Mouse (Mus musculus): ENCODE results near the gene Vcl. TPM values are rescaled to one million over a fixed set of nuclear protein-coding genes. Genes with fewer than 3 reads are reported as not detected.

Gene Vcl
- polyA plus RNA-seq, 1 experiment from 2014 or later = 17.0 TPM

DNA sequence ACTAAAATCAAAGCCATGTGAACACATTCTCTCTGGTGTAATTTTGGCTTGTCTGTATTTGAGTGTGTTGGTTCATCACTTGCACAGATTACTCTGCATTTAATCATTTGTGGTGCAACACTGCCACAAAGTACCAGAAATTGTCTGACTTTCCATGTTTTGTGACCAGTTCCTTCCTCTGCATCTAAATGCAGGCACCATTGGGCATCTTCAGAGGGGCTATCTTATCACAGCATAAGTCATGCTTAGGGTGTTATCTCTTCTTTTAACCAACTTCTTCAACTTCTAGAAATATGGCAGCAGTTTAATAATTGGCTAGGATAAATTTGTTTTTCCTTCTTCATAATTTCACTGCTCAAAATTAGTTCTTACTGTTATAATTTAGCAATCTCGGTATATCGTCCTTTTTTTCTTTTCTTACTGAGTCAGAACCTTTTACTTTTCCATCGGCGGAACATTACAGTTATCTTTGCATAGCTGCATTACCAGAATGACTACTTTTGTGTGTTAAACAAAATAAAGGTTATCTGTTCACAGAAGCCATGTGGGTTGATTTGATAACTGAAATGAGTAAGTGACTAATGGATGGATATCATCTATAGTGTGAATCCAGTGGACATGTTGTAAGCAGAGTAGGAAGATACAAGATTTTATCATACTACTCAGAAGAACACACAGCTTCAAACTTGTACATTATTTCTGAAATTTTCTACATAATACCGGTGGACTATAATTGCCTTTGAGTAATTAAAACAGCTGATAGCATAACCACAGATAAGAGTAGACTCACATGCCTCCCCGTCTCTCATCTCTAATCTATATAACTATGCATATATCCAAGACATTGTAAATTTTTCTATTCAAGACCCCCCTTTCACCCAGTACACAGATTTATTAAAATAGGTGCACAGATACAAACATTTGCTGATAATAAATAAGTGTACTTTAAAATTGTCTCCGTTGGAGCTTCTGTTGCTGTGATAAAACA lies 12.3 kb upstream of the Vcl start:
- Histone ChIP-seq H3K9ac (no peak overlapping the region), H3K4me3 (replicated peaks) (no peak overlapping the region), H3K9me3 (replicated peaks) (no peaks in the 10 kb centered on the region), H3K27ac (replicated peaks) (no peak overlapping the region), H3K27me3 (no peaks in the 10 kb centered on the region), H3K4me1 (replicated peaks) (peaks cover 27% of the 10 kb centered on the region), H3K4me2 (no peak overlapping the region), H3K36me3 (replicated peaks) (no peaks in the 10 kb centered on the region)
- WGBS (ENCODE audit: insufficient replicate concordance) = 35% methylated on average over 7 of the region's 7 CpGs
- peak; percentile 44; the same call in 1 of the 2 replicates for ATAC-seq (ENCODE audit: insufficient read depth)

DNA sequence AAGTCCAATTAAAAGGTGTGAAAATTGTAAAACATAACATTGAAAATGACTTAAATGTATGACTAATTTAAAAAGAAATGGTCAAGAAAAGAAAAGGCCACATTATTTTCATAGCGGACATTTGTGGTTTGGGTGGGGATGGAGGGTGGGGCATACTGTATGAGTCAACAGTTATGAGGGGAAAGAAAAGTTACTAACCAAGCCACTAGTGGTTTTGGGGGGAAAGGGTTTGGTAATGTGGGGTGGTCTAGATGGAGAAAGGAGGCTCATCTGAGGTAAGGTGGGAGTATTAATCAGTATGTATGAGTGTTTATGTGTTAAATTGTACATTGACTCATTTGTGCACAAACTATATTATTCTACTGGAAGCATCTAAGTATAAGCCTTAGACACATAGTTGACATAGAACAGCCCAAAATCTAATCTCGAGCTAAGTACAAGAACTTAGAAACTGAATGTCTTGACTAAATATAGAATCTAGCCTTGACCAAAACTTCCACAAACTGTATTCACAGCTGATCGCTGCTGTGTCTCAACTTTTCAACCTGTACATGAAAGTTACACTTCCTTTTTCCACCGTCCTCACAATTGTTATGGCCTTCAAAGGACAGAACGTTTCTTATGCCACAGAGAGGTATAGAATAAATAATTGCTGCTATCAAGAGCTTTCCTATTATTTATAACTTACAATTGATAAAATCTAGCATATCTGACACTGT lies 5.0 kb upstream of the Vcl start:
- H3K27ac ChIP-seq (replicated peaks) = peak overlapping the region; percentile 34
- no peaks in the 10 kb centered on the region for H3K36me3 ChIP-seq (replicated peaks)
- no peak overlapping the region for H3K4me3 ChIP-seq (replicated peaks)
- no peak overlapping the region for H3K9ac ChIP-seq
- no peak overlapping the region for H3K4me2 ChIP-seq
- WGBS (ENCODE audit: insufficient replicate concordance) = 17% methylated on average over 5 of the region's 5 CpGs
- H3K4me1 ChIP-seq (replicated peaks) = peaks cover 41% of the 10 kb centered on the region
- no peaks in the 10 kb centered on the region for H3K9me3 ChIP-seq (replicated peaks)
- ATAC-seq (ENCODE audit: insufficient read depth) = no peak
- H3K27me3 ChIP-seq = no peaks in the 10 kb centered on the region

DNA sequence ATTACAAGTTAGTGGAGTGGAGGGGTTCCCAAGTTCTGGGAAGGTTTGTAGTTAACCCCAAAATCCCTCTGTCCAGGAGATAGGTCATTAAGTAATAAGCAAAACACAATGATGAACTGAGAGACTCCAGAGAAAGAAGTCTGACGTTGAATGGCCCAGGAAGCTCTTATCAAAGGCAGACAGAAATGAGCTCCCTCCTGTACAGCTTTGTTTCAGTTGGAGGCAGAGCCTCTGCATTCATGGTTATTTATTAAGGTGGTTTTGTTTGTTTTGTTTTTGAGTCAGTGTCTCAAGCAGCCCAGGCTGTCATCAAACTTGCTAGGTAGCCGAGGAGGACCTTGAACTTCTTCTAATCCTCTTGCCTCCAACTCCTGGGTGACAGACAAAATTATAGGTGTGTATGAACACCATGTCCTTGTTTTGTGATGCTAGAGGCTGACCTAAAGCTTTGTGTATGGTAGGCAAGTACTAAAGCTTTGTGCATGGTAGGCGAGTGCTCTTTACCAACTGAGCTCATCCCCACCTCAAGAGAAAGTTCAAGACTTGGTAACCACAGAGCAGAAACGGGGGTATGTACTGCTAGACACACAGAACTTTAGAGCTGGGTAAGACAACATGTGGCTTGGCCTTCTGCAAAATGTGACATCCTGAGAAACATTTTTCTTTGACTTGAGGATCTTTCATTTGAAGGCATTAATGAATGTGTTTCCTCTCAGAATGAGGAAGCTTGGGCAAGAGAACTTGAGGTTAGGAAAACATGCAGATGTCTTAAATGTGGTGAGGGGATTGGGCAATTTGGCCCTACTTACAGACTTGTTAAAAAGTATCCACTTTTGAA lies 1.5 kb upstream of the Vcl start:
- no peaks in the 10 kb centered on the region for H3K36me3 ChIP-seq (replicated peaks)
- H3K27ac ChIP-seq (replicated peaks) = peak overlapping the region; percentile 88
- H3K9me3 ChIP-seq (replicated peaks) = no peaks in the 10 kb centered on the region
- peak overlapping the region; percentile 85; the same call in 1 of the 2 replicates for H3K4me3 ChIP-seq (replicated peaks)
- no peak for ATAC-seq (ENCODE audit: insufficient read depth)
- peak overlapping the region; percentile 89 for H3K4me2 ChIP-seq
- peaks cover 59% of the 10 kb centered on the region for H3K4me1 ChIP-seq (replicated peaks)
- 10% methylated on average over 4 of the region's 4 CpGs for WGBS (ENCODE audit: insufficient replicate concordance)
- H3K9ac ChIP-seq = 0 out of 2 replicates have a peak overlapping the region, but pooled peaks have one; percentile 0
- no peaks in the 10 kb centered on the region for H3K27me3 ChIP-seq

DNA sequence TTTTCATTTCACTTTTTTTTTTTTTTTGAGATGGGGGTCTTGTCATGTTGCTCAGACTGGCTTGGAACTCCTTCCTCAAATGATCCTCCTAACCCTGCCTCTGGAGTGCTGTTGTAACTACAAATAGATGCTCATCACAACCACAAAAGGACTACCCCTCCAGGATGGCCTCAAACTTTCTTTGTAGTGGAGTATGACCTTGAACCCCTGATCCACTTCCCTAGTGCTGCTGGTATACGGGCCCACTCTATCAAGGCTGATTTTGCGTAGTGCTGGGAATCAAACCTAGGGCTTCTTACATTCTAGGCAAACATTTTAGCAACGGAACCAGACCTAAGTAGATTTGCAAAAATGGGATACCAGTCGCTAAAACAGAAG lies 901 bp upstream of the Vcl start:
- H3K27ac ChIP-seq (replicated peaks) = peak overlapping the region; percentile 88
- ATAC-seq (ENCODE audit: insufficient read depth) = no peak

DNA sequence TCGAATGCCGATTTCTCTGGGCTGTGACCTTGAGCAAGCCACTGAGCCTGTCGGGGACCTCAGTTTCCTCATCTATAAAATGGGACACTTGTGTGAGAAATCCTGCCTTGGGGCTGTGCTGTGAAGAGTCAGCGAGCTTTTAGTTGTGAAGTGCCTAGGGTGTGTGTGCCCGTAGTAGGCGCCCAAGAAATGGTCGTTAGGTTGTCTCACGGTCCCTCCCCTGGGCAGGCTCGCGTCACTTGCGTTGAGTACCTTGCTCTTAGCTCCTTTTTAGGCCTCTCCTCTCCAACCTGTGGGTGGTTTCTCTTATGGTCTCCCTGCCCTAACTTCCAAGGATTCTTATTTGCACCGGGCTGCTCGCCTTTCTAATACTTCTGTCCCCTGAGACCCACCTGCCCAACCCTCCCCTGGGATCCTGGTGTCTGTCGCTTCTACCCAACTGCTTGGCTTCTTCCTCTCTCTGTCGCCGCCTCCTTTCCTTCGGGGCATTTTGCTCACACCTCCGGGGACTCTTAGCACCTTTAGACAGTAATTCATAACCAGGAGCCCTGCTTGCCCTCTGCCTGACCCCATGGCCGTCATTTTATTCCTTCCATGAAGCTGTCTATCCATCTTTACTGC lies 726 bp downstream of the Vcl start:
- Histone ChIP-seq H3K9ac (peak overlapping the region; percentile 89), H3K4me1 (replicated peaks) (peaks cover 50% of the 10 kb centered on the region), H3K27me3 (no peaks in the 10 kb centered on the region), H3K27ac (replicated peaks) (peak overlapping the region; percentile 88), H3K9me3 (replicated peaks) (no peaks in the 10 kb centered on the region), H3K4me3 (replicated peaks) (peak overlapping the region; percentile 85), H3K36me3 (replicated peaks) (no peaks in the 10 kb centered on the region), H3K4me2 (peak overlapping the region; percentile 89)
- WGBS (ENCODE audit: insufficient replicate concordance) = under 1% methylated on average over 19 of the region's 19 CpGs
- ATAC-seq (ENCODE audit: insufficient read depth) = peak; percentile 11; the same call in 1 of the 2 replicates

More for the DNA sequence above, 901 bp upstream of the Vcl start:
- Histone ChIP-seq H3K27me3 (no peaks in the 10 kb centered on the region), H3K36me3 (replicated peaks) (no peaks in the 10 kb centered on the region), H3K4me1 (replicated peaks) (peaks cover 59% of the 10 kb centered on the region), H3K9me3 (replicated peaks) (no peaks in the 10 kb centered on the region), H3K4me2 (peak overlapping the region; percentile 89), H3K4me3 (replicated peaks) (peak overlapping the region; percentile 85), H3K9ac (peak overlapping the region; percentile 89)
- 6% methylated on average over 4 of the region's 4 CpGs for WGBS (ENCODE audit: insufficient replicate concordance)

DNA sequence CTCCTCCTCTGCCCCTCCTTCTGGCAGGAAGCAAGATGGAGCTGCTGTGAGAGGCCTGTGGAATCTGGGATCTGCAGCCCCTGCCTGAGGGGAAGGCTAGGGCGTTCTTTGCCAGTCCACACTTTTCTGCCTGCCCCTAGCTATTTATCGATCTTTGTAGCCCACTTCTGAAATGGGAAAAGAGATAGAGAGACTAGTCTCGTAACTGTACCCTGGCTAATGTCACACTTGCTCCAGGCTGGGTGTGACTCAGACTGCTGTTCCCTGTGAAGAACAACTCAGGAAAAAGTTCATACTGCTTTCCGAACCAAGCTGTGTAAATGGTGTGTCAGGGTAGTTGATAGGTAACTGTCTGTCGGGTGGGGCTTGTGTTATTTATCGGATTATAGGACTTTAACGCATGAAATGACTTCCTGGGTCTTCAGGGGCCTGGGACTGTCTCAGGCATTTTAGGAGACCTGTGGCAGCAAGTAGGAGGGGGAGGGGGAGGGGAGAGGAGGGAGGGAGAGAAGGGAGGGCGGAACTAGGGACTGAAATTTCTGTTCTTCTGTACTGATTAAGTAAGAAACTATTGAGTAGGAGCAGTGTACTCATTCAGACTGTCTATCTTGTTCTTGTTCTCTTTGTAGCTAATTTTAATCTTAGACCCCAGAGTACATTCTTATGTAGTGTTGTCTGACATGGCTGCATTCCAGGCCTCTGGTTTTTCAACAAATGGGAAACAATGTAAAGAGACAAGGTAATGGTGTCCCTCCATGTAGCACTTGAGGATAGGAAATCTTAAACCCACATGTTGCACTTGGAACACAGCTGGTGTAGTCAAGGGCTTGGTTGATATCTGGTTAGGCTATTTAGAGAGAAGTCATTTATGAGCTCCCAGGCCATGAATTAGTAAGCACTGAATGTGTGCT lies 1.5 kb downstream of the Vcl start:
- ATAC-seq (ENCODE audit: insufficient read depth) = no peak
- Histone ChIP-seq H3K9me3 (replicated peaks) (no peaks in the 10 kb centered on the region), H3K27ac (replicated peaks) (peak overlapping the region; percentile 88), H3K4me2 (peak overlapping the region; percentile 89), H3K4me1 (replicated peaks) (peaks cover 56% of the 10 kb centered on the region), H3K36me3 (replicated peaks) (no peaks in the 10 kb centered on the region), H3K27me3 (no peaks in the 10 kb centered on the region), H3K4me3 (replicated peaks) (peak overlapping the region; percentile 85), H3K9ac (peak overlapping the region; percentile 89)
- 4% methylated on average over 8 of the region's 8 CpGs for WGBS (ENCODE audit: insufficient replicate concordance)

DNA sequence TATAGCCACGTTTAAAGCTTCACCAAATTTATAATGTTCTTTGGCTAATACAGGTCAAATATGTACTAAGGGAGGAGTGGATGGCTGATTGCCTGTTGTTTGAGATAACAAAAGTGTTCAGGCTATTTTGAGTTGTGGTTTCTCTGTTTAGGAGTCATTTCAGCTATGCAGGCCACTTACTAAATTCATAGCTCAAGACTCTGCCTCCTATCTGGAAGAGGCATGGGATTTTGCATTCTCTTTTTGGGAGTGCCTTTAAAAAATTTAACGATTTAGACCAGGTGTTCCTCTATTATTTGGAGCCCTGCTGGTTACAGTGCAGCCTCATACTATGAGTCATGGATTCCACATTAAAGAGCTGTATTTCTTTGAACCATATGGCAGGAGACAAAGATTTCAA lies 9.2 kb downstream of the Vcl start:
- WGBS (ENCODE audit: insufficient replicate concordance) = 10% methylated on average over 2 of the region's 2 CpGs
- Histone ChIP-seq H3K4me3 (replicated peaks) (no peak overlapping the region), H3K27me3 (no peaks in the 10 kb centered on the region), H3K9me3 (replicated peaks) (no peaks in the 10 kb centered on the region), H3K4me1 (replicated peaks) (peaks cover 59% of the 10 kb centered on the region), H3K27ac (replicated peaks) (peak overlapping the region; percentile 71), H3K36me3 (replicated peaks) (no peaks in the 10 kb centered on the region), H3K9ac (no peak overlapping the region), H3K4me2 (peak overlapping the region; percentile 39)
- peak; percentile 75 for ATAC-seq (ENCODE audit: insufficient read depth)

DNA sequence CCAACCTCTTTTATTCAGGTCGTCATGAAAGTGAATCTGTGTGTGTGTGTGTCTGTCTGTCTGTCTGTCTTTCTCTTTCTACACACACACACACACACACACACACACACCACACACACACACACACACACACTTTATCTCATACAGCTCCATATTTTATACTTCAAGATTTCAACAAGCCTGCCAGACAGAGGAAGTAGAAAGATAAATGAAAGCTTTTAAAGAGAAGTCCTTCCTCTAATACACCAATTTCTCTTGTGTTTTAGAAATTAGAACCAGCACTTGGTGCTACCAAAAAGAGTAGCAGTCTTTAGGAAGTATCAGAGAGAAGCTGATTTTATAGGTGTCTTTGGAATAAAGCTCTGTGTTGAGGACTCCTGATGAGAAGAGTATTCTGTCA lies 9.7 kb downstream of the Vcl start:
- H3K9me3 ChIP-seq (replicated peaks) = no peaks in the 10 kb centered on the region
- H3K27ac ChIP-seq (replicated peaks) = peak overlapping the region; percentile 71
- no peak overlapping the region for H3K4me3 ChIP-seq (replicated peaks)
- no peaks in the 10 kb centered on the region for H3K27me3 ChIP-seq
- WGBS (ENCODE audit: insufficient replicate concordance) = 17% methylated on average over 1 of the region's 1 CpGs
- peaks cover 59% of the 10 kb centered on the region for H3K4me1 ChIP-seq (replicated peaks)
- H3K4me2 ChIP-seq = peak overlapping the region; percentile 39
- no peaks in the 10 kb centered on the region for H3K36me3 ChIP-seq (replicated peaks)
- no peak overlapping the region for H3K9ac ChIP-seq
- no peak for ATAC-seq (ENCODE audit: insufficient read depth)

DNA sequence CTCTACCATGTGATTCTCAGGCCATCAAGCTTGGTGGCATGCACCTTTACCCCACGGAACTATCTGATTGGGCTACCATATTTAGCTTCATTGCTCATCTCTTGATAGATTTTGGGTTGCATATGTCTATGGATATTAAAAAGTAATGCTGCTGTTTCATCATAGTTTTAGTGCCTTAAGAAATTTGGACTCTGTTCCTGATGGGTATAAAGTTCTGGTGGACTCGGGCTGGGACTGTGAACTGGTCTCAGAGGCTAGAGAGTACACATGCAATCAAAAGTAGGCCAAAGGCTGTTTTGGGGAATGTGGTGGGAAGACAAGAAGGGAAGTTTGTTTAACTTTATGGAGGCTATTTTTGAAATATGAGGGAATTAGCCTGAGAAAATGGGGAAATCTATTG lies 16.1 kb downstream of the Vcl start:
- Histone ChIP-seq H3K27ac (replicated peaks) (no peak overlapping the region), H3K9ac (no peak overlapping the region), H3K4me2 (no peak overlapping the region), H3K36me3 (replicated peaks) (no peaks in the 10 kb centered on the region), H3K4me3 (replicated peaks) (no peak overlapping the region), H3K9me3 (replicated peaks) (no peaks in the 10 kb centered on the region), H3K27me3 (no peaks in the 10 kb centered on the region), H3K4me1 (replicated peaks) (peaks cover 13% of the 10 kb centered on the region)
- WGBS (ENCODE audit: insufficient replicate concordance) = 70% methylated on average over 2 of the region's 2 CpGs
- ATAC-seq (ENCODE audit: insufficient read depth) = 0 out of 2 replicates have a peak, but pooled peaks have one; percentile 56

DNA sequence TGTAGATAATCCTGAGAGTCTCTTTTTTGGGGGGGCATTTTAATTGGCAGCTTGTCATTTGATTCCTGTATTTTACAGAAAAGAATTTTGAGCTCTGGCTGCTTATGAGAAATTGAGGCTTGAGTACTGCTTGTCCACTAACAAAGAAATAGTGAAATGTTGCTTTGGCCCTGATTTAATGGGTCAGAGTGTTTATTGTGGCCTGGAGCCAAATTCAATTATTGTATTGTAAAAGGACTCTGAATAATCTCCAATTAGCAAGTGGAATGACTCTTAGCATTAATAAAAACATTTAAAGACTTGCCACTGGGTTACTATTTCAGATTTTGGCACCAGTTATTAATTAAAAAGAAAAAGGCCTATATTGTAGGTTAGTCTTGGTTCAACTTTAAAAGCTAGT lies 26.8 kb downstream of the Vcl start:
- no peak overlapping the region for H3K27ac ChIP-seq (replicated peaks)
- no peak overlapping the region for H3K4me2 ChIP-seq
- H3K36me3 ChIP-seq (replicated peaks) = no peaks in the 10 kb centered on the region
- no peak overlapping the region for H3K4me3 ChIP-seq (replicated peaks)
- no peaks in the 10 kb centered on the region for H3K4me1 ChIP-seq (replicated peaks)
- no peaks in the 10 kb centered on the region for H3K9me3 ChIP-seq (replicated peaks)
- H3K27me3 ChIP-seq = no peaks in the 10 kb centered on the region
- H3K9ac ChIP-seq = no peak overlapping the region
- no peak for ATAC-seq (ENCODE audit: insufficient read depth)

Measured in liver, embryonic 15.5 days (tissue).